Mouse (Mus musculus): Measurements from ENCODE around the gene Elavl1. TPM values are rescaled to one million over a fixed set of nuclear protein-coding genes. Genes with fewer than 3 reads are reported as not detected.

Elavl1 gene
- polyA plus RNA-seq, 1 experiment from 2014 or later = 85.9 TPM

Other genes with a start within 250 kb of the Elavl1 start
- 0.24 and 0.31 TPM in 2 replicates for gene Cd209f, start 219.6 kb downstream of the Elavl1 start, polyA plus RNA-seq (2015; fragmentation: Nextera tagmentation; extraction: Ambion mirVana)
- gene Cd209g, start 191.3 kb downstream of the Elavl1 start, polyA plus RNA-seq (2015; fragmentation: Nextera tagmentation; extraction: Ambion mirVana) = not detected in 2 replicates
- gene Evi5l, start 158.8 kb downstream of the Elavl1 start, polyA plus RNA-seq (2015; fragmentation: Nextera tagmentation; extraction: Ambion mirVana) = 123 and 131 TPM in 2 replicates
- gene Prr36, start 108.0 kb downstream of the Elavl1 start, polyA plus RNA-seq (2015; fragmentation: Nextera tagmentation; extraction: Ambion mirVana) = 51.2 and 58.5 TPM in 2 replicates
- gene Lrrc8e, start 98.6 kb downstream of the Elavl1 start, polyA plus RNA-seq (2015; fragmentation: Nextera tagmentation; extraction: Ambion mirVana) = 0.05 TPM in 1 of 2 replicates, not detected in the other
- gene Map2k7, start 86.7 kb downstream of the Elavl1 start, polyA plus RNA-seq (2015; fragmentation: Nextera tagmentation; extraction: Ambion mirVana) = 26.8 and 29.9 TPM in 2 replicates
- gene Gm49320, start 86.5 kb downstream of the Elavl1 start, polyA plus RNA-seq (2015; fragmentation: Nextera tagmentation; extraction: Ambion mirVana) = 0.73 and 1.8 TPM in 2 replicates
- gene Tgfbr3l, start 77.2 kb downstream of the Elavl1 start, polyA plus RNA-seq (2015; fragmentation: Nextera tagmentation; extraction: Ambion mirVana) = 4.1 and 5.2 TPM in 2 replicates
- 62.2 and 62.9 TPM in 2 replicates for gene Snapc2, start 72.3 kb downstream of the Elavl1 start, polyA plus RNA-seq (2015; fragmentation: Nextera tagmentation; extraction: Ambion mirVana)
- gene Ctxn1, start 66.1 kb downstream of the Elavl1 start, polyA plus RNA-seq (2015; fragmentation: Nextera tagmentation; extraction: Ambion mirVana) = 258 and 267 TPM in 2 replicates
- 45.3 and 48.1 TPM in 2 replicates for gene Timm44, start 49.5 kb downstream of the Elavl1 start, polyA plus RNA-seq (2015; fragmentation: Nextera tagmentation; extraction: Ambion mirVana)
- 18.4 and 18.8 TPM in 2 replicates for gene Ccl25, start 203 bp downstream of the Elavl1 start, polyA plus RNA-seq (2015; fragmentation: Nextera tagmentation; extraction: Ambion mirVana)
- gene Cers4, start 167.6 kb upstream of the Elavl1 start, polyA plus RNA-seq (2015; fragmentation: Nextera tagmentation; extraction: Ambion mirVana) = 58.8 and 59.3 TPM in 2 replicates